Mouse (Mus musculus) testis, postnatal 14 days (tissue): Measurements from ENCODE around the gene Mdn1.

Experiments
- DNase-seq: peaks from one replicate; pipeline ENCODE4 v3.0.0; 2021; ENCODE audit warnings: low spot score

Mdn1 gene

GRCm38 (mm10) chr4:32787110-32787509 lies 130.2 kb downstream of the Mdn1 start:
- no peak for DNase-seq

GRCm38 (mm10) chr4:32789020-32789419 lies 132.1 kb downstream of the Mdn1 start:
- no peak for DNase-seq

GRCm38 (mm10) chr4:32798976-32799375 lies 142.1 kb downstream of the Mdn1 start:
- DNase-seq, result no peak

- peak; percentile 83 for DNase-seq
Measured at GRCm38 (mm10) chr4:32799966-32800576, 143.2 kb downstream of the Mdn1 start, which contains the start of gene Lyrm2. TSS of gene Lyrm2 (plus strand) at chr4:32800253.

GRCm38 (mm10) chr4:32800577-32801170 lies 143.8 kb downstream of the Mdn1 start:
- no peak for DNase-seq

- no peak for DNase-seq
Measured at GRCm38 (mm10) chr4:32817478-32817877, 160.6 kb downstream of the Mdn1 start.

GRCm38 (mm10) chr4:32820676-32821075 lies 163.8 kb downstream of the Mdn1 start:
- no peak for DNase-seq

- no peak for DNase-seq
Measured at GRCm38 (mm10) chr4:32824254-32824653, 167.3 kb downstream of the Mdn1 start.
